Mouse (Mus musculus): ENCODE measurements around the gene Dglucy. TPM values are rescaled to one million over a fixed set of nuclear protein-coding genes. Genes with fewer than 3 reads are reported as not detected.
"Not testable (repeated sequence)": the region's sequence is repeated elsewhere in the genome, so short reads cannot be mapped to it uniquely, and the experiment has no call there.

Dglucy gene
- total RNA-seq, 2 experiments from 2014 or later: 3.9 to 5.0 TPM

GRCm38 (mm10) chr12:100780416-100780815 is 1.6 kb downstream of the Dglucy start:
- no peak for DNase-seq

DNA sequence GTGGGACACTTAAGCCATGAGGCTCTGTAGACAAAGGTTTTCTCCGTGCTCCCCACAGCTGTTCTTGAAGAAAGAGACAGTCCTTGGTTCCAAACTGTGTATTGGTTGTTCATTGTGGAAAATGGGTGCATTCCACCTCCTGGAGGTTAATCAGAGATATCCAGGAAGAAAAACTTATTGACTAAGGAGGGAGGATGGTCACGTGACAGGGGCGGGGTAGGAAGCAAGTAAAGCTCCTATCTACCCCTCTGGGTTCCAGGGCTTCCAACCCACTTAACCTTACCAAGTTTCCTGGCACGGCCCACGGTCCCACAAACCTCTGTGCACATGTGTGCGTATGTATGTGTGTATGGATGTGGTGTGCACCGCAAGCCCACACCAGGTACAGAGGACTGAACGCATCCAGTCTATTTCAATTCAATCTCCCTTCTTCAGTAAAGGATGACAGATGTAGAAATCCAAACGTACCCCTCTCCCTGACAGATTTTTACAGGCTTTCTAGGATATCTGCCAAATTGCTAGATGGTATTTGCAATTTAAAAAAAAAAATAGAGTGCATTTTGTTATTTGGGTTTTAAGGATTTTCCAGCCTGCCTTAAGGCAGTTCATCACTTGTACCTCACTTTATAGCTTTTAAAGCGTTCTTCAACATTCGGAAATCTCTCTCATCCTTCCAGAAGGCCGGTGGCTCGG is 2.7 kb downstream of the Dglucy start:
- DNase-seq: no peak

- no peak for DNase-seq
Observed at GRCm38 (mm10) chr12:100784152-100784551, 5.3 kb downstream of the Dglucy start.

- no peak for DNase-seq
Observed at GRCm38 (mm10) chr12:100785344-100785743, 6.5 kb downstream of the Dglucy start.

- DNase-seq: no peak
Observed at GRCm38 (mm10) chr12:100789981-100790550, 11.2 kb downstream of the Dglucy start.

GRCm38 (mm10) chr12:100791425-100791824 is 12.6 kb downstream of the Dglucy start:
- DNase-seq: no peak

DNA sequence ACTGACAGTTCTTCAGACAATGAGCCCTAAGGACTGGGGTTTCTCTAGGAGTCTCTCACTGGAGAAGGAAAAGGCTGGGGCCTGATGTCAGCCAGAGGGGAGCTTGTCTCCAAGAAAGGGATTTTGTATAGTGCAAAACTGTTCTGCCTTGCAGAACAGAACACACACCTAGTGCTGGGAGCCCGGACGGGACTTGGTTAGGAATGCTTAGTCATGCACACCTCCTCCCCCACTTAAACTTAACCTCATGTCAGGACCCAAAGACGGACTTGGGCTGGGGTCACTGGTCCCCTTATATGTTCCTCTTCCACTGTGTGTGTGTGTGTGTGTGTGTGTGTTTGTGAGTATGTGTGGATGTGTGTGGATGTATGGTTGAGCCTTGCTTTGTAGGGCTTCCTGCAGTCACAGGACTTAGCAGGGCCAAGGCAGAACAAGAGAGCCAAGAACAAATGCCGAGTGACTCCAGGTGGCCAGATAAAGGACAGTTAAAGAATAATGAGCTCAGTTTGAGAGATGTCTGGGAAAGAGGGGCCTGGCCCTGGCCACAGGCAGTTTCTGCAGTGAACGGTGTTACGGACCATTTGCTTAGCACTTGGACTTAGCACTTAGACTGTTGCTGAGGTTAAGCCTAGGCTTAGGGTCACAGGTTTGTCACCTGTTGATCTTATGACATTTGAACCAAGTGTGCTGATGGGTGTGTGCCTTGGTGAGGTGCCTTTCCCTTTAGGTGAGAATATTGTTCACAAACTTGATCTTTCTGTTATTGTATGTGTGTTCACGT is 15.8 kb downstream of the Dglucy start:
- no peak for DNase-seq

DNA sequence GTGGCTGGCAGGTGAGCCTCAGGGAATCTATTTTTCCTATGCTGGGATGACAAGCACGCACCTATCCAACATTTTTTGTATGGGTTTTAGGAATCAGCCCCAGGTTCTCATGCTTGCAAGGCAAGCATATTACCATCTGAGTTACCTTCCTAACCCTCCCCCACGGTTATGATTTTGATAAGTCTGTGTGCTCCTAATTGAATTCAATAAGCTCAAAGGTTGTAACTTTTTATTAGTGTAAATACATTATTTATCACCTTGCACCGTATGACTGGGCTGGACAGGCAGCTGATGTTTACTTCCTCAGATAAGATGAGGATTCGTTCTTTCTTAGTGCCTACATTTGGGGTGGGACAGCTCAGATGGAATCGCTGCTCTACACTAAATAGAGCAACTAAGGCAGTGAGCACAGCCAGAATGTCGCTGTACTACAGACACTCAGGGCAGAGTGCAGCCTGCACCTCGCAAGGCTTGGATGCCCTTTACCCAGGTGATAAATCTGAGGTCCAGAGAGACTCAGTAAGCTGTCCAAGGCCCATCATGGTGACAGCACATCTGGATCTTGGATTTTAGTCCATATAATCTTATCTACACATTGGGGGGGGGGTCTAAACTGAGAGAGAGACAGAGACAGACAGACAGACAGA is 16.7 kb downstream of the Dglucy start:
- no peak for DNase-seq

- DNase-seq: not testable (repeated sequence)
Observed at GRCm38 (mm10) chr12:100803391-100803790, 24.5 kb downstream of the Dglucy start.

- no peak for DNase-seq
Observed at GRCm38 (mm10) chr12:100807280-100807679, 28.4 kb downstream of the Dglucy start.

- DNase-seq: no peak
Observed at GRCm38 (mm10) chr12:100808609-100809280, 29.9 kb downstream of the Dglucy start.

DNA sequence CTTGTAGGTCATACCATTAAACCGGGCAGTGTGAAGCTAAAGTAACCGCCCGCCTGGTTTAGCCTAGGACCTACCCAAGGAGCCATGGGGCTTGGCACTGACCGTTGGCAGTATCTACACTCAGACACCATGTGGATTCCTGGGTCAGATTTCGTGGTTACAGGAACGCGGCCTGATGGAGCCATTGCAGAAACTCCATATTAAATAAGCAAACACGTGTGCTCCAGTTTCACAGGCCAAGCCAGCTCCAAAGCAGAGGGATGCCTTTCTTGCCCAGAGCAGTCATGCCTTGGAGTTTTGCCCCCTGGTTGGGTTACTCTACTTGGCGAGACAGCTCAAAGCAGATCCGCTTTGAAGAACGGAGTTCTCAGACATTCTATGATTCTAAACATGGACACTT is 31.7 kb downstream of the Dglucy start:
- DNase-seq: peak; percentile 67

DNA sequence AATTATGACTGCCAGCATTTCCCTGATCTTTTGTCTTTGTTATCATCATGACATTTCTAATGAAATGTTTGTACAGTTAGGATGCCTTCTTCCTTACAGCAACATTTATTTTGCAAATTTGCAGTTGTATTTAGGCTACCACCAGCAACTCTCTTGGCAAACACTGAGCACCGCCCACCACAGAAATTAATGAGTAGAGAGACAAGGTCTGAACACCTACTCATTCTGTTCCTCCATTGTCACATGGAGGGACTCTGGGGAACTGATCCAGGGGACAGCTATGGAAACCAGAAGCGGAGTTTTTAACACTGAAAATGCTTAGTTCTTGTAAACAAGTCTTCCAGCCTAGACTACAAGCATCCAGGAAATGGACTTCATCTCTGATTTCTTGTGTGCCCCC is 35.0 kb downstream of the Dglucy start:
- DNase-seq: no peak

GRCm38 (mm10) chr12:100814671-100815070 is 35.8 kb downstream of the Dglucy start:
- no peak for DNase-seq

DNA sequence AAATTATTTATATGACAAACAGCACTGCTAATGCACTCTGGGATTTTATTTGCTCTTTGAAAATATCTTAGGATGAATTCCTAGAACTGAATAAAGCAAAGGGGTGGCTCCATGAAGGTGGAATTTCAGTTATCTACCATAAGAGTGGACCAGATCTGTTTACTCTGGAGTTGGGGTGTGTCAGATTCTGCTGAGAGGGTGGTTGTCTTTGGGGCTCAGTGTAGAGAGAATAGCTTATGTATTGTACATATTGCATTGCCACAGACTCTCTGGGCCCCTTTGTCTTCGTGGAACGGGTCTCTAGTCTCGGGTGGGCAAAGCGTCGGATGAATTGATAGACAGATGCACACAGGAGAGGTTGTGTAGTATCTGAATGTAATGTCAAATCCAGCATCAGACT is 38.0 kb downstream of the Dglucy start:
- no peak for DNase-seq

DNA sequence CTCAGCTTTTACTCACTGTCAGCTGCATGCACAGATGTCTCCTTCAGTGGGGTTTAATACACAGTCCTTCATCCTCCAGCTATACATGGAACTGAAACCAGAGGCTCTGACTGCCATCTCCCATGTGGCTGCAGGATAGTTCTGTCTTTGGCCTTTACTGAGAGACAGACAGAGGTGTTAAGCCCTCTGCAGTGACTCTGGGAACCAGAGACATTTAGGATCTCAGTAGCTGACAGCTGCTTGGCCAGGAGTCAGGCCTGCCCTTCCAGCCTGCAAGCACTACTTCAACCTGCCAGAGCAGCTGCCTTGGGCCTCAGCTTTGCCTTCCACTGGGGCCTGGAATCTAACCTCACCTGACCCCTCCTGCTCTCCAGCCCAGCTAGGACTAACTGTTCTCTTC is 41.1 kb downstream of the Dglucy start:
- DNase-seq: peak; percentile 62

DNA sequence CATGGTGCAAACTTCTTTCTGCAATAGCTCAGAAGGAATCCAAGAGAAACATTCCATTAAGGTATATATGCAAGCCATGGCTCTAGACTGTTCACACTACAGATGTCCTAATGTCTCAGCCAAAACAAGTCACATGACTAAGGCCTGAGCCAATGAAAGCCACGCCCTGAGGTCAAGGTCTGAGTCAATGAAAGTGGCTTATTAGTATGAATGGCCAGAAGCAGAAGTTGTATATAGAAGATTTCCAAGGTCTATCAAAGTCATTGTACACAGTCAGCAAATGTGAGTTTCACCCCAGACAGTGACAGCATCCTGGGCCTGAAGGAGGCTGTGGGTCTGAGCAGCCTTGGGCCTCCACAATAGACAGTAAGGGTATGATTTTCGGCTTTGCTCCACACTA is 52.2 kb downstream of the Dglucy start:
- no peak for DNase-seq

DNA sequence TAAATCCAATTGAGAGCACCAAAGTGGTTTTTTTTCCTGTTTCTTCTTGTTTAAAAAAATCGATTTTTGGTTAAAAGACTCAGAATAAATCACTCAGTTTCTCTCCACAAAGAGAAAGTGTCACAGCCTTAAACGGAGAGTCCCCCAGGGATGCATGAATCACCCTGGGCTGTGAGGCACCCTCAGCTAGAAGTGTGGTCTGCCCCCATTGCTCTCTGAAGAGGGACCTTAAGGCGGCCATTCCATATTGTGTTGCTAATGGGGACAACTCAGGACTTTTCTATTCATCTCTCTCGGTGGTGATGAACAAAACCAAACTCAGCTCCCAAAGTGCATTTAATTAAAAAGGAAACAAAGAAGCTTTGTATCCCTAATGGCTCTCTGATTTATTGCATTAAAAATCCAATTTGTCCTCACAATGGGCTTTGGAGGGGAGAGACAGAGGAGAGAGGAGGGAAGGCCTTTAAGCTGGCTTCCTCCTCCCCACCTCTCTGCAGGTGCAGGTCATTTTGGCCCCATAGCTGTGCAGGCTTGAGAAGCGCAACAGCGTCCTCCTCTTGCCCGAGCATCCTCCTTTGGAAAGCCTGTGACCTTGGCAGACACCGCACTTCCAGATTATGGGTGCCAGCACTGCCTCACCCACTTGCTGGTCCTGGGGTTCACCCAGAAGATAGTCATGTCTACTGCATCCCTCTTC is 52.9 kb downstream of the Dglucy start:
- no peak for DNase-seq

DNA sequence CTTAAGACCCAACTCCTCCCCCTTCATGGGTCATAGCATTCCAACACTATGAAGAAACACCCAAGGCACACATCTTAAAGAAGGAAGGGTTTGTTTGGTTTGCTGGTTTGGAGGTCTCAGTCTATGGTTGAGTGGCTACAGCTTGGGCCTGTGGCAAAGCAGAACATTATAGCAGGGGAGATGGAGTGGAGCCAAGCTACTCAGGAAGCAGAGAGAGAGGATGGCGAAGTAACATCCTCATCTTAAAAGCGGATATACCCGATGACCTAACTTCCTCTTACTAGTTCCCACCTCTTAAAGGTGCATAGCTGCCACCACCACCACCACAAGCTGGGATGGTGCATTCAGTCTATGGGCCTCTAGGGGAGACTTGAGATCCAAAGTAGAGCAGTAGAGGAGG is 58.4 kb downstream of the Dglucy start:
- no peak for DNase-seq

GRCm38 (mm10) chr12:100839079-100839600 is 60.3 kb downstream of the Dglucy start:
- DNase-seq: no peak

DNA sequence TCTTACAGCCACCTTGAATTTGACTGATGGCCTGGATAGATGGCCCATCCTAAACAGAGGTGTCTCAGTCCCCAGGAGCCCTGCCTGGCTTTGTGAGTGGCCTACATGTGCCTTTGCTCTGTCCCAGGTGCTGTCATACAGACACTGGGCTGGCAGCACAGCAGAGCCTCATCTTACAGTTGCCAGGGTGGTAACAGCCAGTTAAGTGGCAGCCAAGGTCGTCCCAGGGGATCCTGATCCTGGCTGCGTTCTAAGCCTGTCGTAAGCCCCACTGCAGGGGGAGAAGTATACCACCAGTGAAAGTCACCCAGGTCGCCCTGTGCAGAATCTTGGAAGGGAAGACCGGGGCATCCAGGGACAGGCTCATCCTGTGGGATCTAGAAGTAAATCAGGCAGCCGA is 61.1 kb downstream of the Dglucy start:
- no peak for DNase-seq

All from gastrocnemius, postnatal 10 days (tissue).